Mouse (Mus musculus) heart, postnatal 4 days (tissue): ENCODE results near the gene Zfp420. TPM values are rescaled to one million over a fixed set of nuclear protein-coding genes. Genes with fewer than 3 reads are reported as not detected.
A peak's percentile ranks its signal among the peaks of the same experiment; 100 is the strongest.
"Not testable (repeated sequence)": the region's sequence is repeated elsewhere in the genome, so short reads cannot be mapped to it uniquely, and the experiment has no call there.

Experiments used
- DNase-seq: peaks from one replicate; pipeline ENCODE4 v3.0.0; 2021
- total RNA-seq, 2 experiments: library from RNA; stranded (reverse); gene quantifications; 2 replicates each; pipeline ENCODE4 v1.2.3; 2021

Zfp420 gene
- total RNA-seq = 1 to 10 TPM; 2.6 to 3.3 TPM

- DNase-seq = peak; percentile 88
These were observed at the start of gene Zfp420 for GRCm38 (mm10) chr7:29859532-29860517. Gene Zfp420 (plus strand): TSS chr7:29859979.

GRCm38 (mm10) chr7:29812244-29812643, 47.5 kb upstream of the Zfp420 start:
- DNase-seq = no peak

- DNase-seq = no peak
These were observed 45.4 kb upstream of the Zfp420 start for GRCm38 (mm10) chr7:29814381-29814780.

GRCm38 (mm10) chr7:29815061-29815784, 44.6 kb upstream of the Zfp420 start:
- no peak for DNase-seq

- peak; percentile 88 for DNase-seq
These were observed 43.8 kb upstream of the Zfp420 start, which contains the start of gene Zfp790 for GRCm38 (mm10) chr7:29815910-29816429. Gene Zfp790 (plus strand): TSS chr7:29816114.

- peak; percentile 77 for DNase-seq
These were observed 41.0 kb upstream of the Zfp420 start for GRCm38 (mm10) chr7:29818619-29819254.

- DNase-seq = no peak
These were observed 31.8 kb upstream of the Zfp420 start for GRCm38 (mm10) chr7:29828001-29828400.

GRCm38 (mm10) chr7:29829804-29830203, 30.0 kb upstream of the Zfp420 start:
- no peak for DNase-seq

GRCm38 (mm10) chr7:29836816-29837215, 23.0 kb upstream of the Zfp420 start:
- DNase-seq = no peak

GRCm38 (mm10) chr7:29839256-29839655, 20.5 kb upstream of the Zfp420 start:
- DNase-seq = no peak

- no peak for DNase-seq
These were observed 17.7 kb upstream of the Zfp420 start for GRCm38 (mm10) chr7:29842105-29842504.

- DNase-seq = no peak
These were observed 15.2 kb upstream of the Zfp420 start for GRCm38 (mm10) chr7:29844616-29845015.

- DNase-seq = no peak
These were observed 7.0 kb upstream of the Zfp420 start for GRCm38 (mm10) chr7:29852831-29853218.

GRCm38 (mm10) chr7:29853219-29853842, 6.4 kb upstream of the Zfp420 start, which contains the start of gene Zfp940:
Gene Zfp940 (minus strand): TSS chr7:29853669.
- DNase-seq = peak; percentile 82

- DNase-seq = no peak
These were observed 1.9 kb downstream of the Zfp420 start for GRCm38 (mm10) chr7:29861660-29862059.

- DNase-seq = no peak
These were observed 14.5 kb downstream of the Zfp420 start for GRCm38 (mm10) chr7:29874256-29874655.

GRCm38 (mm10) chr7:29877561-29877960, 17.8 kb downstream of the Zfp420 start:
- not testable (repeated sequence) for DNase-seq

- no peak for DNase-seq
These were observed 20.3 kb downstream of the Zfp420 start for GRCm38 (mm10) chr7:29880056-29880455.

- DNase-seq = no peak
These were observed 21.1 kb downstream of the Zfp420 start for GRCm38 (mm10) chr7:29880916-29881315.

- no peak for DNase-seq
These were observed 30.7 kb downstream of the Zfp420 start for GRCm38 (mm10) chr7:29890501-29890900.

- no peak for DNase-seq
These were observed 33.0 kb downstream of the Zfp420 start for GRCm38 (mm10) chr7:29892756-29893155.

GRCm38 (mm10) chr7:29898351-29898750, 38.6 kb downstream of the Zfp420 start:
- DNase-seq = no peak
